Mouse (Mus musculus): Measurements from ENCODE around the gene Fbxw15. TPM values are rescaled to one million over a fixed set of nuclear protein-coding genes. Genes with fewer than 3 reads are reported as not detected.
"Not testable (repeated sequence)": the region's sequence is repeated elsewhere in the genome, so short reads cannot be mapped to it uniquely, and the experiment has no call there.

Fbxw15 gene
- total RNA-seq (2021): not detected
- long read RNA-seq, partial matches to known transcripts: 0 of 1 reads
- long read RNA-seq, other reads (novel, unspliced or antisense): 1 of 1 reads

- DNase-seq (ENCODE audit: low spot score in 2 of 2): not testable (repeated sequence)
These were observed at the start of gene Fbxw15 for GRCm38 (mm10) chr9:109568162-109568561. TSS of gene Fbxw15 (minus strand) at chr9:109568262.

GRCm38 (mm10) chr9:109606837-109607236 is 38.8 kb upstream of the Fbxw15 start:
- DNase-seq (ENCODE audit: low spot score in 2 of 2): peak; percentile 7 to 63

- not testable (repeated sequence) for DNase-seq (ENCODE audit: low spot score in 2 of 2)
These were observed 34.1 kb upstream of the Fbxw15 start for GRCm38 (mm10) chr9:109602128-109602527.

GRCm38 (mm10) chr9:109597226-109597625 is 29.2 kb upstream of the Fbxw15 start:
- no peak for DNase-seq (ENCODE audit: low spot score in 2 of 2)

- DNase-seq (ENCODE audit: low spot score in 2 of 2): no peak
These were observed 26.8 kb upstream of the Fbxw15 start for GRCm38 (mm10) chr9:109594866-109595265.

GRCm38 (mm10) chr9:109565546-109565945 is 2.5 kb downstream of the Fbxw15 start:
- no peak for DNase-seq (ENCODE audit: low spot score in 2 of 2)

GRCm38 (mm10) chr9:109562106-109562505 is 6.0 kb downstream of the Fbxw15 start:
- DNase-seq (ENCODE audit: low spot score in 2 of 2): not testable (repeated sequence)

GRCm38 (mm10) chr9:109552483-109552882 is 15.6 kb downstream of the Fbxw15 start:
- DNase-seq (ENCODE audit: low spot score in 2 of 2): peak in 1 of 2 experiments; percentile 57

GRCm38 (mm10) chr9:109549666-109550065 is 18.4 kb downstream of the Fbxw15 start:
- not testable (repeated sequence) for DNase-seq (ENCODE audit: low spot score in 2 of 2)

- DNase-seq (ENCODE audit: low spot score in 2 of 2): no peak
These were observed 44.5 kb downstream of the Fbxw15 start for GRCm38 (mm10) chr9:109523385-109524064.

Other genes with a start within 250 kb of the Fbxw15 start
- not detected for gene Fbxw28, start 228.6 kb downstream of the Fbxw15 start, total RNA-seq (2021)
- not detected for gene Fbxw22, start 164.0 kb downstream of the Fbxw15 start, total RNA-seq (2021)
- not detected for gene Fbxw16, start 119.1 kb downstream of the Fbxw15 start, total RNA-seq (2021)
- not detected for gene Fbxw19, start 72.4 kb downstream of the Fbxw15 start, total RNA-seq (2021)
- not detected for gene Fbxw24, start 57.8 kb upstream of the Fbxw15 start, total RNA-seq (2021)
- not detected for gene Fbxw25, start 96.4 kb upstream of the Fbxw15 start, total RNA-seq (2021)
- not detected for gene Fbxw18, start 134.4 kb upstream of the Fbxw15 start, total RNA-seq (2021)
- not detected for gene Fbxw26, start 177.8 kb upstream of the Fbxw15 start, total RNA-seq (2021)
- gene Fbxw27, start 222.4 kb upstream of the Fbxw15 start, total RNA-seq (2021): not detected
- 10 to 100 TPM; 67.1 to 79.6 TPM for gene Spink8, start 244.0 kb upstream of the Fbxw15 start, total RNA-seq (2021)

Data from layer of hippocampus, adult 18-20 months (tissue).